Mouse (Mus musculus) kidney, postnatal 0 days (tissue): ENCODE measurements around the gene Atp5h. TPM values are rescaled to one million over a fixed set of nuclear protein-coding genes. Genes with fewer than 3 reads are reported as not detected.
A peak's percentile ranks its signal among the peaks of the same experiment; 100 is the strongest.

Experiments used
- ATAC-seq: fragments of 200-750 bp; cut with Nextera tagmentation; replicated peaks from 2 replicates; pipeline ENCODE4 v1.8.0; 2017; ENCODE audit warnings: low read depth, moderate number of reproducible peaks, moderate TSS enrichment, moderate library complexity; ENCODE audit not compliant: low FRiP score
- DNase-seq: peaks from one replicate; pipeline ENCODE4 v3.0.0-alpha.2; 2016; ENCODE audit warnings: low spot score
- H3K27ac ChIP-seq: fragments of 300-500 bp; sonication (generic); 2 replicates; pipeline ENCODE4 v1.5.1; 2014; ENCODE audit warnings: mild to moderate bottlenecking
- H3K27me3 ChIP-seq: fragments of 300-500 bp; sonication (generic); 2 replicates; pipeline ENCODE4 v1.6.1; 2014; ENCODE audit warnings: low read length, mixed read lengths; ENCODE audit not compliant: insufficient read depth
- H3K36me3 ChIP-seq: fragments of 300-500 bp; sonication (generic); 2 replicates; pipeline ENCODE4 v1.6.1; 2014; ENCODE audit warnings: low read length, mixed read lengths; ENCODE audit not compliant: insufficient read depth
- H3K4me1 ChIP-seq: fragments of 300-500 bp; sonication (generic); replicated peaks from 2 replicates; pipeline ENCODE4 v1.6.1; 2014; ENCODE audit warnings: antibody characterized with exemption, low read length, mixed read lengths; ENCODE audit not compliant: insufficient read depth
- H3K4me2 ChIP-seq: fragments of 300-500 bp; sonication (generic); 2 replicates; pipeline ENCODE4 v1.6.1; 2014; ENCODE audit warnings: mild to moderate bottlenecking, low read length, moderate library complexity, mixed read lengths
- H3K4me3 ChIP-seq: fragments of 300-500 bp; sonication (generic); replicated peaks from 2 replicates; pipeline ENCODE4 v1.5.1; 2014; ENCODE audit warnings: low read depth, low read length
- H3K9ac ChIP-seq: fragments of 300-500 bp; sonication (generic); 2 replicates; pipeline ENCODE4 v1.6.1; 2014; ENCODE audit warnings: low read depth, low read length
- H3K9me3 ChIP-seq: fragments of 300-500 bp; sonication (generic); replicated peaks from 2 replicates; pipeline ENCODE4 v1.6.1; 2016; ENCODE audit warnings: low read length, inconsistent platforms, mixed read lengths
- CTCF ChIP-seq: IDR thresholded peaks from 2 replicates; pipeline ENCODE4 v1.5.1; 2016; ENCODE audit warnings: antibody characterized with exemption, low read depth, mild to moderate bottlenecking, moderate library complexity
- WGBS: fragments of 180-500 bp; shearing (Covaris S2); extraction: QIAGEN DNeasy Blood & Tissue Kit; methylation state at CpG from one replicate; pipeline ENCODE4 v1.1.7; 2014; 5-methylcytosine and 5-hydroxymethylcytosine counted together
- polyA plus RNA-seq: library from polyadenylated mRNA; unstranded; fragments of >200 nt; fragmentation: Nextera tagmentation; extraction: Ambion mirVana; gene quantifications from 2 replicates; pipeline ENCODE4 v1.2.1, GENCODE M21; 2015

The Atp5h gene
- polyA plus RNA-seq, 1 experiment from 2014 or later: 1,578 TPM

DNA sequence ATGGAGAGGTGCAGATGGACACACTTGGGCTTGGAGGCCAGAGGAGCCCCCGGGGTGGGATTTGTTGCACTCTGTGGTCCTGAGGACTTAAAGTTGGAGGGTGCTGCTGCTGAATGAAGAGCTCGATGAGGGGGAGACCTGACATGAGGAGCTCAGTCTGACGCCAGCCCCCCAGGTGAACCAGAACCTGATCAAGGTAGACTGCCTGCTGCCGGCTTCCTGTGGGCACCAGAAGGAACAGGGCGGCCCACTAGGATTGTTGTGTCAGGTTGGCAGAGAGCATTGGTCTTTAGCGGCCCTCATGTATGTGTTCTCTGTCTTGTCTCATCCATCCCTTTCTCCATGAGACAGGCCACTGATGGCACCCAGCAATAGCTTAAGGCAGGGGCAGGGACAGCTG lies 14.0 kb downstream of the Atp5h start:
- H3K9ac ChIP-seq: no peak overlapping the region
- no peak for TF ChIP-seq CTCF
- H3K4me2 ChIP-seq: no peak overlapping the region
- ATAC-seq (no peak), DNase-seq (no peak)
- H3K4me1 ChIP-seq: peaks cover 8% of the 10 kb centered on the region; the same call in 1 of the 2 replicates
- WGBS: 98% methylated on average over 6 of the region's 6 CpGs
- H3K27ac ChIP-seq: no peak overlapping the region
- H3K4me3 ChIP-seq: no peak overlapping the region
- H3K27me3 ChIP-seq: no peaks in the 10 kb centered on the region
- no peaks in the 10 kb centered on the region for H3K9me3 ChIP-seq
- 0 out of 2 replicates have a peak, but pooled peaks cover 6% of the 10 kb centered on the region for H3K36me3 ChIP-seq

DNA sequence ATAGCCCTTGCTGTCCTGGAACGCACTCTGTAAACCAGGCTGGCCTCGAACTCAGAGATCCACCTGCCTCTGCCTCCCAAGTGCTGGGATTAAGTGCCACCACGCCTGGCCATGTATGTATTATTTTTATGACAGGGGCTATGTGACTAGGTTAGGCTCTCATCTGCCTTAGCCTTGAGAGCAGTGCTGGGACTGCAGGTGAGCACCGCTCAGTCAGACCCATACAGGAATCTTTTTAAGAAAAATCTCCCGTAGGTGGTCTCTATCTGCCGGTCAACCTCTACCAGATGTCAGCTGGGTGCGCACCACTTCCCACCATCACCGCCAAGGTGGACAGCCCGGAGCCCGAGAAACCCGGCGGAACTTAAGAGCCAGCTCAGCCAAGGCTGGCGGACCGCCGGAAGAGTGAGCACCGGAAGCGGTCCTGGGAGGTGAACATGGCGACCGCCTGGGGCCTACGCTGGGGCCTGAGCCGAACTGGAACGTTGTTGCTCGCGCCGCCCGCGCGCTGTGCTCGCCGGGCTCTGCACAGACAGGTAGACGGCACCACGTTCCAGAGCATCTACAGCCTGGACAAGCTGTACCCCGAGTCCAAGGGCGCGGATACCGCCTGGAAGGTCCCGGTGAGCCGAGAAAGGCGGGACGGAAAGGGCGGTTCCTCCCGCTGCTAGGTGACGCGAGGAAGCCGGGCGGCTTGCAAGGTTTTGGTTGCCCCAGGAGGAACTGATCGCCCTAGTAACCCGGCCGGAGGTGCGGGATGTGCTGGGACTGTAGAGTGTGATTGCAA lies 16.2 kb downstream of the Atp5h start, which contains the start of gene Mrpl58:
Gene Mrpl58, plus strand, starts transcription at position 415 of the 787 bp plus-strand sequence.
- H3K9ac ChIP-seq: peak within 1 kb of the TSS; percentile 92
- peak; percentile 91 for DNase-seq
- H3K4me1 ChIP-seq: peaks cover 8% of the 10 kb centered on the region; the same call in 1 of the 2 replicates
- H3K4me2 ChIP-seq: peak within 1 kb of the TSS; percentile 90
- H3K9me3 ChIP-seq: no peaks in the 10 kb centered on the region
- peak; percentile 87 for ATAC-seq
- H3K27me3 ChIP-seq: no peaks in the 10 kb centered on the region
- H3K27ac ChIP-seq: peak within 1 kb of the TSS; percentile 82
- peak within 1 kb of the TSS; percentile 84 for H3K4me3 ChIP-seq
- 0 out of 2 replicates have a peak, but pooled peaks cover 6% of the 10 kb centered on the region for H3K36me3 ChIP-seq
- 2% methylated on average over 50 of the region's 50 CpGs for WGBS
- no peak for TF ChIP-seq CTCF

DNA sequence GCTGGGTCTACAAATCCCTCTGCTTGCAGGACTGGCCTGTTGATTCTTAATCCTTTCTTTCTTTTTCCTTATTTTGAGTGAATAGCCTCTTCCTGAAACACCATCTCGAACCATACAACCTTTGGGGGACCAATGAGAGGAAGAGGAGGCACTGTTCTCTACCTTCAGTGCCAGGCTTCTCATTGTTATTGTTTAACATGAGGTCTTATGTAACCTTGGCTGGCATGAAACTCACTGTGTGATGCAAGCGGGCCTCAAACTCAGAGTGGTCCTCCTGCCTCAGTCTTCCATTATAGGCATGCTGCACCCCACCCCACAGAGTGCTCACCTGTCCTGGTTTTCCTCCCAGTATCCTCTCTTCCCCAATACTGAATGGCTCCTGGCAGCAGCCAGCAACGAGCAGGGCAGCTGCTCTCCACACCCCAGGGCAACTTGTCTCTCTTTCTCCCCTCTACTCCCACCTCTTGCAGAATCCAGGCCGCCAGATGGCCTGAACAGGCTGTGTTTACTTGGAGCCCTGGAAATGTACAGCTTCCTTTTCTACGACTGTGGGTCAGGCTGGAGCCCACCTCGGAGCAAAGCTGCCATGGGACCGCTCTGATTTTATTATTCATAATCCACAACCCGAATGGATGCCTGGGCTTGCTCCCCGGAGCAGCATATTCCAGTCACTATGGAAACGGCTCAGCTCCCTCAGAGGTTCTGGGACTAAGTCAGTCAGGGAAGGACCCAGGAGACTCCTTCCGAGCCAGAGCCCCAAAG lies 19.0 kb downstream of the Atp5h start:
- DNase-seq (no peak), ATAC-seq (no peak)
- H3K27me3 ChIP-seq: no peaks in the 10 kb centered on the region
- no peaks in the 10 kb centered on the region for H3K9me3 ChIP-seq
- H3K4me1 ChIP-seq: peaks cover 8% of the 10 kb centered on the region; the same call in 1 of the 2 replicates
- no peak overlapping the region for H3K9ac ChIP-seq
- WGBS: 45% methylated on average over 11 of the region's 11 CpGs
- TF ChIP-seq CTCF: no peak
- H3K36me3 ChIP-seq: 0 out of 2 replicates have a peak, but pooled peaks cover 2% of the 10 kb centered on the region
- H3K27ac ChIP-seq: no peak overlapping the region
- H3K4me3 ChIP-seq: no peak overlapping the region
- no peak overlapping the region for H3K4me2 ChIP-seq

DNA sequence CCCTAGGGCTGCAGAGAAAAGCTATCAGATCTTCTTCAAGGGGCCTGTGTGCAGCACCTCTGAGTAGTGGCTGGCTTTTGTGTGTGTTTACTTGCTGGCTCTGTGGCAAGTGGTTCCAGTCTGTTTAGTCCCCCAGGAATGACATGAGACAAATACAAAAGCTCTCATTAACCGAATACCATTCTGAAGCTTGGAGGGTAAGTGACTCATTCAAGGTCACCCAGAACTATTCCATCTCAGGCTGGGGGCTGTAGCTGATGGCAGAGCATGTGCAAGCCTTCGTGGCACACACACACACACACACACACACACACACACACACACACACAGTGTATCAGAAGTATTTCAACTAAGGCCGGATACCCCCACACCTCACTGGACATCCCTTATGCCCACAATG lies 19.6 kb downstream of the Atp5h start:
- WGBS: 70% methylated on average over 3 of the region's 3 CpGs
- DNase-seq (no peak), ATAC-seq (no peak)
- no peak overlapping the region for H3K9ac ChIP-seq
- no peak overlapping the region for H3K4me2 ChIP-seq
- peaks cover 8% of the 10 kb centered on the region; the same call in 1 of the 2 replicates for H3K4me1 ChIP-seq
- H3K9me3 ChIP-seq: no peaks in the 10 kb centered on the region
- peaks cover 5% of the 10 kb centered on the region; the same call in 1 of the 2 replicates for H3K36me3 ChIP-seq
- no peak overlapping the region for H3K27ac ChIP-seq
- no peak for TF ChIP-seq CTCF
- H3K4me3 ChIP-seq: no peak overlapping the region
- no peaks in the 10 kb centered on the region for H3K27me3 ChIP-seq

DNA sequence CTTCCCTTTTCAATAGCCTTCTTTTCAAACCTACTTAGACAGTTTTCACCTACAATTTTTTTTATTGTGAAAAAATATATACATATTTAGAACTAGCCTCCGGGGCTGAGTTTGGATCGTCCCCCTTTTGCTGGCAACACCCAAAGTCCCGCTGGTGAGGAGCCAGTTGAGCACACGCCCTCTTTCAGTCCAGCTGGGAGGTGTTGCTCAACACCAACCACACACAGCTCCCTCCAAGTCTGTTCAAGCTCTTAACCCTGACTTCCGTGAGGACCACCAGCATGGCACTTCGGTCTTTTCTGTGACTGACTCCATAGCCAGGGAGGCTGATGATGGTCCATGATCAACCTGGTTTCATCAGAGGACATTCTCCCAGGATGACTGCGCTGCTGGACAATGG lies 21.7 kb downstream of the Atp5h start:
- H3K27me3 ChIP-seq: no peaks in the 10 kb centered on the region
- H3K4me3 ChIP-seq: no peak overlapping the region
- H3K27ac ChIP-seq: no peak overlapping the region
- H3K36me3 ChIP-seq: peaks cover 14% of the 10 kb centered on the region; the same call in 1 of the 2 replicates
- H3K4me1 ChIP-seq: no peaks in the 10 kb centered on the region
- ATAC-seq (no peak), DNase-seq (no peak)
- no peaks in the 10 kb centered on the region for H3K9me3 ChIP-seq
- TF ChIP-seq CTCF: no peak
- 80% methylated on average over 7 of the region's 7 CpGs for WGBS
- no peak overlapping the region for H3K9ac ChIP-seq
- no peak overlapping the region for H3K4me2 ChIP-seq

DNA sequence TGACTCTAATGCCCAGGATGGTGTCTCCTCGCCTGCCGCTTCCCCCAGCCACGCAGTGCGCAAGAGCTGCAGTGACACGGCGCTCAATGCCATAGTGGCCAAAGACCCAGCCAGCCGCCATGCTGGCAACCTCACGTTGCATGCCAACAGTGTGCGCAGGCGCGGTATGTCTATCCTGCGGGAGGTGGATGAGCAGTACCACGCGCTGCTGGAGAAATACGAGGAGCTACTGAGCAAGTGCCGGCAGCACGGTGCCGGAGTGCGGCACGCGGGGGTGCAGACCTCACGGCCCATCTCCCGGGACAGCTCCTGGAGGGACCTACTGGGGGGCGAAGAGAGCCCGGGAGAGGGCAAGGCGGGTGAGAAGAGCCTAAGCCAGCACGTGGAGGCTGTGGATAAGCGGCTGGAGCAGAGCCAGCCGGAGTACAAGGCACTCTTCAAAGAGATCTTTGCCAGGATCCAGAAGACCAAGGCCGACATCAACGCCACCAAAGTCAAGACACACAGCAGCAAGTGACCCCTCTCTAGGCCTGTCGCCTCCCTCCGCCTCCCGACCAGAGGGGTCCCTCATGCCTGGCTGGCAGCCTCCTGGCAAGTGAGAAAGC lies 25.9 kb downstream of the Atp5h start:
- TF ChIP-seq CTCF: no peak
- H3K9ac ChIP-seq: no peak overlapping the region
- H3K36me3 ChIP-seq: peaks cover 20% of the 10 kb centered on the region; the same call in 1 of the 2 replicates
- no peaks in the 10 kb centered on the region for H3K9me3 ChIP-seq
- DNase-seq (peak; percentile 19), ATAC-seq (peak; percentile 7; the same call in 1 of the 2 replicates)
- H3K27me3 ChIP-seq: no peaks in the 10 kb centered on the region
- no peak overlapping the region for H3K4me3 ChIP-seq
- no peak overlapping the region for H3K27ac ChIP-seq
- 62% methylated on average over 34 of the region's 34 CpGs for WGBS
- H3K4me2 ChIP-seq: peak overlapping the region; percentile 23; the same call in 1 of the 2 replicates
- H3K4me1 ChIP-seq: no peaks in the 10 kb centered on the region
